Mouse (Mus musculus): ENCODE results near the gene Alkbh5. TPM values are rescaled to one million over a fixed set of nuclear protein-coding genes. Genes with fewer than 3 reads are reported as not detected.
"Not testable (repeated sequence)": the region's sequence is repeated elsewhere in the genome, so short reads cannot be mapped to it uniquely, and the experiment has no call there.

The Alkbh5 gene
- total RNA-seq, 2 experiments from 2014 or later: 54.0 to 58.5 TPM

DNA sequence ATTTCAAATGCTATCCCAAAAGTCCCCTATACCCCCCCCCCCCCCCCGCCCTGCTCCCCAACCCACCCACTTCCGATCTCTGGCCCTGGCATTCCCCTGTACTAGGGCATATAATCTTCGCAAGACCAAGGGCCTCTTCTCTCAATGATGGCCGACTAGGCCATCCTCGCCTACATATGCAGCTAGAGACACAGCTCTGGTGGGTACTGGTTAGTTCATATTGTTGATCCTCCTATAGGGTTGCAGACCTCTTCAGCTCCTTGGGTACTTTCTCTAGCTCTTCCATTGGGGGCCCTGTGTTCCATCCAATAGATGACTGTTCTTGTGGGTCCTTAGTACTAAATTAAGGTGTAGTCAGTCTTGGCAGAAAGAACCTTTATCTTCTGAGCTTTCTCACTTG, 7.0 kb downstream of the Alkbh5 start:
- DNase-seq: not testable (repeated sequence)

DNA sequence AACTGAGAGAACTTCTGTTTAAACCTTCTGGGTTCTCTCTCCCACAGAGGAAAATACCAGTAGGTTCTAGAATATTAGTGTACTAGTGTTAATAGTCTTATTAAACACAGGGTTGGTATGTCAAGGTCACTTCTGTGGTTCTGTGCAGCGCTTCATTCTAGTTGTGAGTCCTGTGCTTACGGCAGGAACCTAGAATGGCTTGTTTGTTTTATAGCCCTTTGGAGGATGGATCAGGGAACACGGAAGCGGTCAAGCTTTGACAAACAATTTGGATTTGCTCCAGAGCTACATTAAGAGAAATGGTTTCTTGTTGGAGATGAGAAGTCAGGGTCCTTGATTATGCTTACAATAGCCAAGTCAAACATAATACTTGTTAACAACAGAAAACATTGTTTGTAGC, 9.3 kb downstream of the Alkbh5 start:
- DNase-seq: no peak

DNA sequence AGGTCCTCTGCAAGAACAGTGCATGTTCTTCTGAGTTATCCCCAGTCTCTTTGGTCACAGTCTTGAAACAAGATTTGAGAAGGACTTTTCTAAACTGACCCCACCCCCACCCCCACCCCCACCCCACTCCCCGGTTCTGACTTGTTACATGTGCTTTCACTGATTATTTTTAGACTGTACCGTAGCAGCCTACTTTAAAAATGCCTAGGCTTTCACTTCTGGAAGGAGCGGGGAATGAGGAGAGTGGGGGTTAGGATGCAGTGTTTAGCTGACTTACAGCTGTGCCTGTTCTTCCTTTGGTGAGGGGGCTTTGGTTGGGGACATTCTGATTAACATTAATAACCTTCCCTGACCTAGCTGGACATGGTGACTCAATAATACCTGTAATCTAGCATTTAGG, 11.9 kb downstream of the Alkbh5 start:
- DNase-seq: no peak

DNA sequence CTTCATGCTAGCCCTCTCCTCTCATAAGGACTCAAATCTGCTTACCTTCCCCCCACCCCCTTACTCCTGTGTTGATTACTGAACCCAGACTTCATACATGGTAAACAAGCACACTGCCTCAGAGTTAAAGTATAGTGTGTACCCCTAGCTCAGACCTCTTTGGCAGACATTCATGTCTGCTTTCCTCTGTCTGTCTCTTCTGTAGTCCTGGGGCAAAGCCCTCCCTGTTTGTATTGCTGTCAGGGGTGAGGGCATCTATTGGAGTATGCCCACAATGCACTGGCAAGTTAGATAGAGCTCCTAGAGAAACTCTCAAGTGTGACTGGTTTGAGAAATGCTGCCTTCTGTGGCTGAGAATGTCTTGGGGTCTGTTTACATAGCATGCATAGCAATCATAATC, 16.9 kb downstream of the Alkbh5 start:
- no peak for DNase-seq

DNA sequence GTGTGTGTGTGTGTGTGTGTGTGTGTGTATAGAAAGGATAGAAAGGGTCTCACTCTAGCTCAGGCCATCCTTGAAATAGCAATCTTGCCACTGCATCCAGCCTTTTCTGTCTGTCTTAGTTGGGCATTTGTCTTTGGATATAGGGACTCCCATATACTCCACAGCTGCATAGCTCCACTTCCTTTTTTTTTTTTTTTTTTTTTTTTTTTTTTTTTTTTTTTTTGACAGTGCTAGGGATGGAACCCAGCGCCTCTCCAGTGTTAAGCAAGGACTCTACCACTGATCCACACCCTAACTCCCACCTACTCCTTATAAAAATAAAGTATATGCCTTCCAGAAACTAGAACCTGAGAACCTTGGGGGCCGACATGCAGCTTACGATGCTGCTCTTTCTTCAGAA, 21.5 kb downstream of the Alkbh5 start:
- no peak for DNase-seq

DNA sequence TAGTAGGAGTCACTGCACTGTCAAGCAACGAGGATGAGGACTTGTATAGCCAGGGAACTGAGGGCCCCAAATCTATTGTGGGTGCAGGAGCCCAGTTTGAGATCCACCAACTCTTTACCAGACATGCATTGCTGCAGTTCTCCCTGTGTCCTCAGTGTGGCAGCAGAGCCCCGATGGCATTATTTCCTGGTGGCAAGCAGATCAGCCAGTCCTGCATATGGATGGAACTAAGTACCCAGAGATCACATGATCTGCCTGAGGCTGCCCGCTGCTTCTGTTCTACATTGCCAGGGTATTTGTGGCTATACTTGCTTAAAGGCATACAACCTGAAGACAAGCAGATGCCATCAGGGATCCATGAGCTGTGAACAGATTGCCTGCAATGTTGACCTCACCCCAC, 23.2 kb downstream of the Alkbh5 start:
- DNase-seq: peak; percentile 45 to 63

DNA sequence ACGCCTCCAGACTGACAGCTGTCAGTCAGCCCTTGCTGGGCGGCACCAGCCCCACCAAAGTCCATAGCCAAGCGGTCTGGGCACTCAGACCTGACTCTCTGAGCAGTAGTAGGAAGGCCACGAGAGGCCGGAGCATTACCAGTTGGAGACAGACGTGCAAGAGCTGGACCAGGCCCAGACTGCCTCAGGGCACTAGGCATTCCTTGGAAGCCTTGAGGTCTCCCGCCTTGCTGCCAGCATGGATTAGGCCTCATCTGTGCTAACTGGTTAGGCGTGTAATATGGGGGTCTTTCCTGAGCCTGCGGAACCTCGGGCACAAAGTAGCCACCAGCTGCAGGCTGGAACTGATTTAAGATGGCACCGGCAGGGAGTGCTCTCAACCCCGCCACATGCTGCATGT, 37.8 kb downstream of the Alkbh5 start:
- not testable (repeated sequence) for DNase-seq

Other genes with a start within 250 kb of the Alkbh5 start
- gene Tom1l2, start 183.5 kb upstream of the Alkbh5 start, total RNA-seq (2021): 100 to 1,000 TPM; 170 to 180 TPM
- 1 to 10 TPM; 6.7 to 7.6 TPM for gene Drc3, start 183.1 kb upstream of the Alkbh5 start, total RNA-seq (2021)
- gene Gid4, start 119.2 kb upstream of the Alkbh5 start, total RNA-seq (2021): 10 to 100 TPM; 54.5 to 54.8 TPM
- 10 to 100 TPM; 27.7 to 29.3 TPM for gene Atpaf2, start 117.9 kb upstream of the Alkbh5 start, total RNA-seq (2021)
- gene Drg2, start 81.8 kb upstream of the Alkbh5 start, total RNA-seq (2021): 10 to 100 TPM; 69.0 to 78.3 TPM
- gene Myo15, start 67.0 kb upstream of the Alkbh5 start, total RNA-seq (2021): under 1 TPM; 0.10 TPM
- 10 to 100 TPM; 42.3 to 47.9 TPM for gene Llgl1, start 163.3 kb downstream of the Alkbh5 start, total RNA-seq (2021)
- 10 to 100 TPM; 58.4 to 60.6 TPM for gene Flii, start 190.9 kb downstream of the Alkbh5 start, total RNA-seq (2021)
- gene Mief2, start 192.0 kb downstream of the Alkbh5 start, total RNA-seq (2021): 10 to 100 TPM; 23.6 to 24.4 TPM
- 1 to 10 TPM; 5.1 to 5.3 TPM for gene Top3a, start 241.0 kb downstream of the Alkbh5 start, total RNA-seq (2021)
- gene Smcr8, start 241.1 kb downstream of the Alkbh5 start, total RNA-seq (2021): 10 to 100 TPM; 31.4 to 35.3 TPM

All from layer of hippocampus, postnatal 36 days (tissue).